Mouse (Mus musculus) midbrain, postnatal 0 days (tissue): Measurements from ENCODE around the gene Itgal. TPM values are rescaled to one million over a fixed set of nuclear protein-coding genes. Genes with fewer than 3 reads are reported as not detected.

ENCODE experiments used
- ATAC-seq: fragments of 200-750 bp; cut with Nextera tagmentation; 2 replicates; pipeline ENCODE4 v1.8.0; 2017; ENCODE audit warnings: moderate number of reproducible peaks, mild to moderate bottlenecking, moderate TSS enrichment, moderate library complexity; ENCODE audit not compliant: low FRiP score
- DNase-seq: peaks from one replicate; pipeline ENCODE4 v3.0.0-alpha.2; 2015; ENCODE audit warnings: low spot score
- H3K27ac ChIP-seq: fragments of 300-500 bp; sonication (generic); 2 replicates; pipeline ENCODE4 v1.5.1; 2014; ENCODE audit warnings: low read depth, mild to moderate bottlenecking, low read length, mixed read lengths
- H3K27me3 ChIP-seq: fragments of 300-500 bp; sonication (generic); 2 replicates; pipeline ENCODE4 v1.6.1; 2014; ENCODE audit warnings: low read length, control low read depth, mixed read lengths; ENCODE audit not compliant: insufficient read depth
- H3K36me3 ChIP-seq: fragments of 300-500 bp; sonication (generic); 2 replicates; pipeline ENCODE4 v1.6.1; 2014; ENCODE audit warnings: low read length, control low read depth, mixed read lengths; ENCODE audit not compliant: insufficient read depth
- H3K4me1 ChIP-seq: fragments of 300-500 bp; sonication (generic); 2 replicates; pipeline ENCODE4 v1.6.1; 2014; ENCODE audit warnings: mild to moderate bottlenecking, control low read depth, antibody characterized with exemption, low read length, mixed read lengths; ENCODE audit not compliant: insufficient read depth
- H3K4me2 ChIP-seq: fragments of 300-500 bp; sonication (generic); 2 replicates; pipeline ENCODE4 v1.6.1; 2014; ENCODE audit warnings: low read depth, mild to moderate bottlenecking, low read length, mixed read lengths; ENCODE audit not compliant: poor library complexity, severe bottlenecking
- H3K4me3 ChIP-seq: fragments of 300-500 bp; sonication (generic); 2 replicates; pipeline ENCODE4 v1.5.1; 2014; ENCODE audit warnings: low read depth, mild to moderate bottlenecking, low read length, moderate library complexity
- H3K9ac ChIP-seq: fragments of 300-500 bp; sonication (generic); replicated peaks from 2 replicates; pipeline ENCODE4 v1.6.1; 2014; ENCODE audit warnings: mild to moderate bottlenecking, low read length, moderate library complexity, mixed read lengths; ENCODE audit not compliant: poor library complexity, severe bottlenecking
- H3K9me3 ChIP-seq: fragments of 300-500 bp; sonication (generic); 2 replicates; pipeline ENCODE4 v1.6.1; 2016; ENCODE audit warnings: low read length, control low read depth
- CTCF ChIP-seq: IDR thresholded peaks from 2 replicates; pipeline ENCODE4 v1.5.1; 2016; ENCODE audit warnings: antibody characterized with exemption, mild to moderate bottlenecking
- WGBS: fragments of 180-500 bp; shearing (Covaris S2); extraction: QIAGEN DNeasy Blood & Tissue Kit; methylation state at CpG from one replicate; pipeline ENCODE4 v1.1.7; 2014; 5-methylcytosine and 5-hydroxymethylcytosine counted together
- polyA plus RNA-seq: library from polyadenylated mRNA; unstranded; fragments of >200 nt; fragmentation: Nextera tagmentation; extraction: Ambion mirVana; gene quantifications from 2 replicates; pipeline ENCODE4 v1.2.1, GENCODE M21; 2015
- total RNA-seq: library from RNA; depleted of rRNA; stranded (reverse); fragments of >200 nt; gene quantifications from 2 replicates; pipeline ENCODE4 v1.2.3, GENCODE M21; 2014

Itgal gene
- total and polyA plus RNA-seq, 2 experiments from 2014 or later = 0.22 to 0.49 TPM

DNA sequence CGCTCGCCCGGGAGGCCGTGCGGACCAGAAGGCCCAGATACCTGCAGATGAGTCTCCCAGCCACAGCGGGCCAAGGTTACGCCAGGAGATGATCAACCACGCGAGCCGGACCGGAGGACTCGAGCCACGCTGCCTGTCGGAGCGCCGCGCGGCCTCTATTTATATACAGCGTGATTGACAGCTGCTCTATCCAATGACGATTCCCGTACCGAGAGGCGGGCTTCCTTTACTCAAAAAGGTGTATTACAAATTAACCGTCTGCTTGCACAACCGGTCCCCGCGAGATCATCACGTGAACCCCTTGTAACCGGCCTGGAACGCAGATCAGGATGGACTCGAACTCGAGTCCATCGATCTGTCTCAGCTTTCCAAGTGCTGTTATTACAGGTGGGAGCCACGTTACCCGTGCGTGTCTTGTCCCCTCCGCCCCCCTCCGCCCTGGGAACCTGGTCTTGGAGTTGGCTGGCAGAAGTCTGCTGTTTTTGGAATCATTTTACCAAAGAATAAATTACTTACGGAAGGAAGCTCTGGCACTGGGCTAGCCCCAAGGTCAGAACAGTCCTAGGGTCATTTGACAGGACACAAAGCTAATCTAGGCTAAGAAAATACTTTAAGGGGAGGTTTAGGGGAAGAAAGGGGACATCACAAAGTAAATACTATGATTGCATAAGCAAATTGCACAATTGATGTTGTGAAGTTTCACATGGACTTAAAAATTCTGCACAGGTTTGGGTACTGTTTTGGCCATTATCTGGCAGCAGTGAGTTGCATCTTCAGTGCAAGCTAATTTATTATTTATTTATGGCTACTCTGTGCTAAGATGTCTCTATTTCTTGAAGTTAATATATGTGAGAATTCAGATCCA lies 21.9 kb upstream of the Itgal start, which contains the start of gene Sephs2:
Gene Sephs2 (minus strand): TSS at position 131 of the 865 bp plus-strand sequence.
- WGBS = 2% methylated on average over 39 of the region's 39 CpGs
- Histone ChIP-seq H3K27ac (peak within 1 kb of the TSS; percentile 88), H3K27me3 (no peaks in the 10 kb centered on the region), H3K9me3 (0 out of 2 replicates have a peak, but pooled peaks cover 2% of the 10 kb centered on the region), H3K36me3 (peaks cover 5% of the 10 kb centered on the region; the same call in 1 of the 2 replicates), H3K4me2 (peak within 1 kb of the TSS; percentile 82), H3K4me1 (peaks cover 2% of the 10 kb centered on the region; the same call in 1 of the 2 replicates), H3K4me3 (peak within 1 kb of the TSS; percentile 92), H3K9ac (peak within 1 kb of the TSS; percentile 89)
- peak; percentile 92 for ATAC-seq
- peak; percentile 96 for DNase-seq
- TF ChIP-seq CTCF = no peak

DNA sequence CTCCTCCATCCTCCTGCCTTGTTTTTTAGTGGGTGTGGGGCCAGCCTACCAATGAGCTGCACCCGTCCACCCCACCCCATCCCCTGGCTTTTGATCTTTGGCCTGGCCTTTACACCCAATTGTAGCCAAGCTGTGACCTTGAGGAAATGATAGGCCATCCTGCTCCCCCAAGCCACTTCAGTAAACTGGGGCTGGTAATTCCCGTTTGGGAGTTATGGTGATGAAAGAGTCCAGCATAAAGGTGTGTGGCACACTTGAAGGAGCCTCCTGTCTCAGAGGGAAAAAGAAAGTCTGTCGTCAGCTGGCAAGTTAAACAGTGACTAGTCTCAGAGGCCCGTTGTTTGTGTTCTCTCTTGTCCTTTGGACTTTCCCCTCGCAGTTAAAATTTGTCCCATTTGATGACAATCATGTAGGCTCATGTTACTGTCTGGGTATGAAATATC lies 19.5 kb upstream of the Itgal start:
- ATAC-seq (no peak), DNase-seq (no peak)
- Histone ChIP-seq H3K4me2 (no peak overlapping the region), H3K9ac (no peak overlapping the region), H3K27me3 (no peaks in the 10 kb centered on the region), H3K27ac (no peak overlapping the region), H3K4me3 (no peak overlapping the region), H3K4me1 (peaks cover 2% of the 10 kb centered on the region; the same call in 1 of the 2 replicates), H3K36me3 (no peaks in the 10 kb centered on the region), H3K9me3 (no peaks in the 10 kb centered on the region)
- no peak for TF ChIP-seq CTCF
- WGBS = 75% methylated on average over 5 of the region's 5 CpGs

DNA sequence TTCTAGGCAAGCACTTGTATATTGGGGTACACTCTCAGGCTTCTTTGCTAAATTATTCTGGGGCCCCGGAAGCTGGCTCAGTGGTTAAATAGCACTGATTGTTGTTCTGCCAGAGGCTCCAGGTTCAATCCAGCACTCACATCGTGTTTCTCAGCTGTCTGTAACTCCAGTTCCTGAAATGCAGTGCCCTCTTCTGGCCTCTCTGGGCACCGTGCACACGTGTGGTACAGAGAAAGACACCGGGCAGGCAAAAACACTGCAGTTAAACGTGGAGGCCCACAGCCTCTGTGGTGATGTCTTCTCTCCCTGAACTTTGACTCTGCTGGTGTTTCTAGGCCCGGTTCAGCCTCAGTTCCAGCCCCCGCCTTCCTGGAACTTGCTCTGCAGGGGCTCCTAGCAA lies 17.7 kb upstream of the Itgal start:
- no peak overlapping the region for H3K4me2 ChIP-seq
- peak; percentile 68 for TF ChIP-seq CTCF
- H3K9me3 ChIP-seq = no peaks in the 10 kb centered on the region
- no peak overlapping the region for H3K27ac ChIP-seq
- H3K4me1 ChIP-seq = no peaks in the 10 kb centered on the region
- H3K27me3 ChIP-seq = no peaks in the 10 kb centered on the region
- 14% methylated on average over 8 of the region's 8 CpGs for WGBS
- DNase-seq (peak; percentile 45), ATAC-seq (no peak)
- no peaks in the 10 kb centered on the region for H3K36me3 ChIP-seq
- H3K9ac ChIP-seq = no peak overlapping the region
- no peak overlapping the region for H3K4me3 ChIP-seq

DNA sequence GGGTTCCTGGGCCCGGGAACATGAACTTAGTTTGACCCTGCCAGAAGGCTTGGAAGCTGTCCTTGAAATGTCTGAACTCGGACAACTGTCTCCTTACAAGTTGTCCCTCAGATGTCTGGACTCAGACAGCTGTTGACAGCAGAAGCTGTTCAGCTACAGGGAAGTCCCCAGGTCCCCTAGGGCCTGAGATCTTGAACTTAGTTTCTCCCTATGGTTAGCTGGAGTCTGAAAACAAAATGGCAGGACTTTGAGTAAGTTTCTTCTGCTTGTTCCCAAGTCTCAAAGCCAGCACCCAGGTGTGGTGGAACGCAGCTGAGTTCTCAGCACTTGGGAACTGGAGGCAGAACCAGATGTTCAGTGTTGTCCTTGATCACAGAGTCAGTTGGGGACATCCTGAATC lies 16.0 kb upstream of the Itgal start:
- ATAC-seq (no peak), DNase-seq (no peak)
- TF ChIP-seq CTCF = no peak
- no peak overlapping the region for H3K4me2 ChIP-seq
- H3K9me3 ChIP-seq = no peaks in the 10 kb centered on the region
- WGBS = 75% methylated on average over 3 of the region's 3 CpGs
- H3K4me1 ChIP-seq = no peaks in the 10 kb centered on the region
- H3K27ac ChIP-seq = no peak overlapping the region
- no peaks in the 10 kb centered on the region for H3K36me3 ChIP-seq
- no peak overlapping the region for H3K4me3 ChIP-seq
- H3K9ac ChIP-seq = no peak overlapping the region
- H3K27me3 ChIP-seq = no peaks in the 10 kb centered on the region

DNA sequence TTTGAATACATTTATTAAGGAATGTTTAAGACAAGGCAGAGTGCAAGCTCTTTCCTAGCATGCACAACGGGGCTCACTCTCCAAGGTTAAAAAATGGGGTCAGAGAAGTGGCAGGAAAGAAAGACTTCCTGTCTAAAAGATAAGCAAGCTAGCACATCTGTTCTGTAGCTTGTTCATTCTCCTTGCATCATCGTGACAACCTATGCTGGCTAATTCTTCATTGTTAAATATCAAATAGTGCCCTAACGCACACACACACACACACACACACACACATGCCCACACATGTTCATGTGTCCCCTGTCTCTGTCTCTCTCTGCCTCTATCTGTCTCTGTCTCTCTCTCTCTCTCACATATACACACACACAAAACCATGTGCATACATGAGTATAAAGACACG lies 14.9 kb upstream of the Itgal start:
- no peak for TF ChIP-seq CTCF
- no peaks in the 10 kb centered on the region for H3K9me3 ChIP-seq
- DNase-seq (no peak), ATAC-seq (no peak)
- no peaks in the 10 kb centered on the region for H3K36me3 ChIP-seq
- no peaks in the 10 kb centered on the region for H3K27me3 ChIP-seq
- 78% methylated on average over 4 of the region's 4 CpGs for WGBS
- no peaks in the 10 kb centered on the region for H3K4me1 ChIP-seq
- no peak overlapping the region for H3K9ac ChIP-seq
- no peak overlapping the region for H3K4me3 ChIP-seq
- no peak overlapping the region for H3K4me2 ChIP-seq
- H3K27ac ChIP-seq = no peak overlapping the region

DNA sequence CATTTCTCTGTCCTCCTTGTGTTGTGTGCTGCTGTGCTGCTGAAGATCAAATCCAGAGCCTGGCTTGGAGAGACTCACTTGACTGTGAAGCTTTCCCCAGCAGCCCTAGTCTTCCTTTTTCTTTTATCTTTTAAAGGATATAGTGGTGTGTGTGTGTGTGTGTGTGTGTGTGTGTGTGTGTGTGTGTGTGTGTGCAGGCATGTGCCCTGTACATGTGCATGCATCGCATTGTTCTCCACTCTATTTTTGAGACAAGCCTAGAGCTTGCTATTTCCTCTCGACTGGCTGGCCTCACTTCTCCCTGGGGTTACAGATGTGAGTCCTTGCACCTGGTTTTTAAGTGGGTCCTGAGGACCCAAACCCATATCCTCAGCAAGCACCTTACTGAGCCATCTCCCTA lies 13.9 kb upstream of the Itgal start:
- no peak for DNase-seq
- no peak overlapping the region for H3K4me2 ChIP-seq
- no peaks in the 10 kb centered on the region for H3K4me1 ChIP-seq
- no peak overlapping the region for H3K9ac ChIP-seq
- no peak for TF ChIP-seq CTCF
- no peaks in the 10 kb centered on the region for H3K36me3 ChIP-seq
- 97% methylated on average over 2 of the region's 2 CpGs for WGBS
- no peak overlapping the region for H3K27ac ChIP-seq
- H3K4me3 ChIP-seq = no peak overlapping the region
- no peak for ATAC-seq
- H3K9me3 ChIP-seq = no peaks in the 10 kb centered on the region
- H3K27me3 ChIP-seq = no peaks in the 10 kb centered on the region
